ENCODE assay signal across 7 mouse cellular contexts in genomic region chr7:99989844-99990760, GRCm38 (mm10). TPM values are rescaled to one million over a fixed set of nuclear protein-coding genes. Genes with fewer than 3 reads are reported as not detected.
DNase-seq lines count a peak whose midpoint lies in the region; ATAC-seq and TF ChIP-seq lines count a peak whose summit lies in the region.

No protein-coding gene starts in this region.

- peak; percentile 25 for DNase-seq in kidney, postnatal 0 days (ENCODE audit: low spot score)
- no peak for DNase-seq in kidney, adult 11 months
- DNase-seq in ES-E14 (ENCODE audit: low read depth, low spot score) = no peak
- peak; percentile 63 for DNase-seq in adrenal gland, adult 2 months
- DNase-seq in lung, postnatal 10 days = peak; percentile 51
- DNase-seq in kidney, adult 9 months = no peak

- in situ Hi-C loops in ES-E14 (cut with MboI; ENCODE audit: low sequenced_read_pairs in 2 of 2, unreplicated experiment in 2 of 2) = no loop called here

- no peak for ATAC-seq in kidney, postnatal 0 days (replicated peaks; ENCODE audit: low FRiP score, low read depth)
- no peak for ATAC-seq in megakaryocyte progenitor cell, adult 5-6 weeks (replicated peaks; ENCODE audit: poor library complexity)

- H3K36me3 ChIP-seq in kidney, postnatal 0 days (ENCODE audit: insufficient read depth, low read length) = no peaks in the 10 kb centered on the region
- no peaks in the 10 kb centered on the region for H3K36me3 ChIP-seq in ES-E14 (ENCODE audit: control insufficient read depth, insufficient read depth, low read length, poor library complexity, severe bottlenecking)

- H3K27me3 ChIP-seq in kidney, postnatal 0 days (ENCODE audit: insufficient read depth, low read length) = no peaks in the 10 kb centered on the region

- H3K4me3 ChIP-seq in kidney, postnatal 0 days (replicated peaks; ENCODE audit: low read depth, low read length) = no peak overlapping the region
- H3K4me3 ChIP-seq in ES-E14 (ENCODE audit: insufficient read depth in 1 of 2, low read depth in 1 of 2, low read length in 2 of 2, poor library complexity in 1 of 2, severe bottlenecking in 1 of 2) = peak overlapping the region in 1 of 2 experiments; percentile 48; a peak in 1 of 4 replicates

- WGBS in kidney, postnatal 0 days = 59% methylated on average over 15 of the region's 15 CpGs

- H3K9ac ChIP-seq in kidney, postnatal 0 days (ENCODE audit: low read depth, low read length) = no peak overlapping the region
- peak overlapping the region; percentile 23; the same call in 1 of the 2 replicates for H3K9ac ChIP-seq in ES-E14 (ENCODE audit: insufficient read depth, low read depth, low read length, poor library complexity, severe bottlenecking)

- no peaks in the 10 kb centered on the region for H3K4me1 ChIP-seq in kidney, postnatal 0 days (replicated peaks; ENCODE audit: insufficient read depth, low read length)
- peaks cover 7 to 18% of the 10 kb centered on the region in 2 experiments for H3K4me1 ChIP-seq in ES-E14 (ENCODE audit: control insufficient read depth in 2 of 2, insufficient read depth in 2 of 2, low read length in 2 of 2, poor library complexity in 1 of 2)

- peak; percentile 41 for TF ChIP-seq CTCF in kidney, postnatal 0 days (IDR thresholded peaks at IDR 0.05; ENCODE audit: low read depth)

- no peak overlapping the region for H3K27ac ChIP-seq in kidney, postnatal 0 days
- H3K27ac ChIP-seq in ES-E14 (ENCODE audit: insufficient read depth, low read depth, low read length, poor library complexity, severe bottlenecking) = no peak overlapping the region

- H3K9me3 ChIP-seq in kidney, postnatal 0 days (replicated peaks; ENCODE audit: low read length) = no peaks in the 10 kb centered on the region
- no peaks in the 10 kb centered on the region for H3K9me3 ChIP-seq in ES-E14 (ENCODE audit: control insufficient read depth, insufficient read depth, low read depth, low read length)

- H3K4me2 ChIP-seq in kidney, postnatal 0 days (ENCODE audit: low read length) = no peak overlapping the region

TF ChIP-seq in ES-E14, 5 proteins besides CTCF, POLR2A, EP300 and RAD21:
- no peak for TF ChIP-seq HCFC1 (IDR thresholded peaks at IDR 0.05; ENCODE audit: borderline replicate concordance, insufficient read depth, low read length)
- no peak for TF ChIP-seq CHD2 (IDR thresholded peaks at IDR 0.05; ENCODE audit: low read depth, low read length)
- TF ChIP-seq ZC3H11A (IDR thresholded peaks at IDR 0.05; ENCODE audit: borderline replicate concordance, low read depth, low read length) = no peak
- no peak for TF ChIP-seq MAFK (IDR thresholded peaks at IDR 0.05; ENCODE audit: insufficient read depth, low read depth, low read length)
- no peak for TF ChIP-seq ZNF384 (IDR thresholded peaks at IDR 0.05; ENCODE audit: low read depth, low read length)

RNA-seq across cellular contexts. Expression of gene Rnf169, which starts 9.9 kb away (rescaled TPM):
- 4.4 and 5.0 TPM in 2 replicates for polyA plus RNA-seq in kidney, postnatal 0 days (2015; fragmentation: Nextera tagmentation; extraction: Ambion mirVana)
- total RNA-seq in ES-E14 (2012; rRNA removed) = 19.2 and 26.4 TPM in 2 replicates
- total RNA-seq in adrenal gland, adult 2 months (2021) = 10 to 100 TPM; 13.0 to 13.8 TPM
- polyA plus RNA-seq in adrenal gland, adult 2 months (2012; rRNA removed) = 3.7 and 5.0 TPM in 2 replicates
- 11.3 and 13.3 TPM in 2 replicates for total RNA-seq in megakaryocyte progenitor cell, adult 5-6 weeks (2015)
- total RNA-seq in megakaryocyte progenitor cell, adult 5-6 weeks (2017) = 14.1 and 18.3 TPM in 2 replicates

RNA-seq across cellular contexts. Expression of gene Chrdl2, which starts 15.9 kb away (rescaled TPM):
- polyA plus RNA-seq in kidney, postnatal 0 days (2015; fragmentation: Nextera tagmentation; extraction: Ambion mirVana) = 0.22 and 0.32 TPM in 2 replicates
- 0.36 TPM in 1 of 2 replicates, not detected in the other for total RNA-seq in ES-E14 (2012; rRNA removed)
- not detected for total RNA-seq in adrenal gland, adult 2 months (2021)
- 0.33 TPM in 1 of 2 replicates, not detected in the other for polyA plus RNA-seq in adrenal gland, adult 2 months (2012; rRNA removed)
- total RNA-seq in megakaryocyte progenitor cell, adult 5-6 weeks (2015) = not detected in 2 replicates
- total RNA-seq in megakaryocyte progenitor cell, adult 5-6 weeks (2017) = not detected in 2 replicates

Comparison
In these comparisons a context has a peak if more than half of its experiments do, and no peak if none do; other contexts are left out.
1. DNase-seq: peak in kidney, postnatal 0 days (single experiment), adrenal gland, adult 2 months (single experiment) and lung, postnatal 10 days (single experiment); none in kidney, adult 11 months (single experiment), ES-E14 (single experiment) and kidney, adult 9 months (single experiment).